Comparison of ENCODE assay signal across 29 mouse cellular contexts in the genomic region with DNA sequence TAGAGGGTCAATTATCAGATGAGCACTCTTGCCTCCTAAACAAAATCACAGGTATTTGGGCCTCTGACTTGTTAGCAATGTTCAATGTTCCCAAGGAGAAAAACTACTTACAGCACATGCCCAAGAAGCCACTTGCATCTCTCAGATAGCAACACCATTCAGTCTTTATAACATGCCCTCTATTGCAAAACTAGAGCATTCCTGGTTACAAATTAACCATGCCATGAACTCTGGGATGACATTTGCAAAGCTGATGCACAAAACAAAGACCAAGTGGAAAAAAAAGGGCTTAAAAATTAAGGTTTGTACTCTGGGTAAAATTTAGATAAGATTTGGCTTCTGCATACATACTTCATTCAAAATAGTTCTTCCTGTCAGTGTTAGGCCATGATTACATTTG. TPM values are rescaled to one million over a fixed set of nuclear protein-coding genes. Genes with fewer than 3 reads are reported as not detected.
A peak's percentile ranks its signal among the peaks of the same experiment; 100 is the strongest.
DNase-seq lines count a peak whose midpoint lies in the region; ATAC-seq and TF ChIP-seq lines count a peak whose summit lies in the region.
"Had no signal": no experiment of that assay in that cellular context is flagged by ENCODE, and none has a peak within 500 bp of the region (broad histone marks: within the 10 kb centered on the region; RNA-seq: fewer than 3 reads in every experiment).

Gene Serpina7, minus strand, starts transcription at position 160 of the 400 bp plus-strand sequence.

- DNase-seq in kidney, adult 2 months: peak; percentile 28
- no peak for DNase-seq in kidney, adult 11 months
- peak; percentile 0 for DNase-seq in kidney, postnatal 14 days
- peak in 2 of 3 experiments; percentile 1 to 2 for DNase-seq in liver, embryonic 14.5 days (ENCODE audit: low read depth in 3 of 3, low spot score in 3 of 3)
- DNase-seq in Muller cell, postnatal 12 days (ENCODE audit: inconsistent ontology term): peak; percentile 9
- DNase-seq in left cerebral cortex, adult 11 months (ENCODE audit: low spot score): no peak
- DNase-seq: adrenal gland, adult 2 months; adrenal gland, postnatal 10 days; adrenal gland, postnatal 25 days; B cell, adult 2 months; cerebellum, adult 11 months; cerebellum, adult 18-20 months; cerebellum, adult 8-10 months; cerebellum, adult 9-11 months; cerebellum, postnatal 14 days; cerebellum, postnatal 36 days; embryo, embryonic 11 days had no signal

- no peak within 1 kb of the TSS for H3K27ac ChIP-seq in kidney, adult 2 months (ENCODE audit: insufficient read depth, low read depth, low read length)
- no peak within 1 kb of the TSS for H3K27ac ChIP-seq in kidney, embryonic 16.5 days (ENCODE audit: low read length)
- H3K27ac ChIP-seq in liver, embryonic 14.5 days: no peak within 1 kb of the TSS
- H3K27ac ChIP-seq in liver, embryonic 12.5 days: no peak within 1 kb of the TSS
- H3K27ac ChIP-seq: embryonic facial prominence, embryonic 13.5 days; embryonic facial prominence, embryonic 15.5 days; forebrain, embryonic 10.5 days; forebrain, embryonic 12.5 days had no signal

- H3K9ac ChIP-seq in kidney, embryonic 16.5 days (replicated peaks; ENCODE audit: low read length): no peak within 1 kb of the TSS
- H3K9ac ChIP-seq in liver, embryonic 14.5 days (replicated peaks): no peak within 1 kb of the TSS
- no peak within 1 kb of the TSS for H3K9ac ChIP-seq in liver, embryonic 12.5 days
- H3K9ac ChIP-seq: embryonic facial prominence, embryonic 13.5 days; embryonic facial prominence, embryonic 15.5 days; forebrain, embryonic 12.5 days had no signal

- H3K4me3 ChIP-seq in kidney, adult 2 months (ENCODE audit: insufficient read depth, low read depth, low read length): no peak within 1 kb of the TSS
- H3K4me3 ChIP-seq in kidney, embryonic 16.5 days (ENCODE audit: low read length): no peak within 1 kb of the TSS
- H3K4me3 ChIP-seq in liver, embryonic 14.5 days (ENCODE audit: insufficient read depth in 1 of 2, low read depth in 2 of 2, low read length in 2 of 2): no peak within 1 kb of the TSS
- no peak within 1 kb of the TSS for H3K4me3 ChIP-seq in liver, embryonic 12.5 days
- H3K4me3 ChIP-seq: embryonic facial prominence, embryonic 13.5 days; embryonic facial prominence, embryonic 15.5 days; erythroblast, embryonic 14.5 days; forebrain, embryonic 10.5 days; forebrain, embryonic 12.5 days had no signal

- H3K36me3 ChIP-seq in kidney, adult 2 months (ENCODE audit: control insufficient read depth, insufficient read depth, low read length): no peaks in the 10 kb centered on the region
- H3K36me3 ChIP-seq in kidney, embryonic 16.5 days (ENCODE audit: insufficient read depth, low read length): no peaks in the 10 kb centered on the region
- H3K36me3 ChIP-seq in liver, embryonic 14.5 days (replicated peaks; ENCODE audit: control insufficient read depth, insufficient read depth, low read depth): no peaks in the 10 kb centered on the region
- H3K36me3 ChIP-seq in liver, embryonic 12.5 days: no peaks in the 10 kb centered on the region
- H3K36me3 ChIP-seq: embryonic facial prominence, embryonic 13.5 days; embryonic facial prominence, embryonic 15.5 days; forebrain, embryonic 10.5 days; forebrain, embryonic 12.5 days; G1E had no signal

- H3K4me1 ChIP-seq in kidney, adult 2 months (ENCODE audit: control insufficient read depth, insufficient read depth, low read length): no peaks in the 10 kb centered on the region
- no peaks in the 10 kb centered on the region for H3K4me1 ChIP-seq in kidney, embryonic 16.5 days (ENCODE audit: insufficient read depth, low read length)
- H3K4me1 ChIP-seq in liver, embryonic 14.5 days (replicated peaks; ENCODE audit: control insufficient read depth in 2 of 2, insufficient read depth in 2 of 2, low read length in 1 of 2): no peaks in the 10 kb centered on the region
- no peaks in the 10 kb centered on the region for H3K4me1 ChIP-seq in liver, embryonic 12.5 days
- H3K4me1 ChIP-seq: embryonic facial prominence, embryonic 13.5 days; embryonic facial prominence, embryonic 15.5 days; forebrain, embryonic 10.5 days; forebrain, embryonic 12.5 days had no signal

- TF ChIP-seq EP300 in liver, embryonic 14.5 days (IDR thresholded peaks at IDR 0.05; ENCODE audit: low read depth): no peak

- TF ChIP-seq CTCF in kidney, adult 2 months (conservative IDR thresholded peaks at IDR 0.05; ENCODE audit: insufficient read depth, insufficient read length, low read depth, low read length): no peak
- no peak for TF ChIP-seq CTCF in liver, embryonic 14.5 days (IDR thresholded peaks at IDR 0.05; ENCODE audit: low read depth)

- no peaks in the 10 kb centered on the region for H3K27me3 ChIP-seq in kidney, adult 2 months (replicated peaks; ENCODE audit: control insufficient read depth, insufficient read depth, low read length)
- H3K27me3 ChIP-seq in kidney, embryonic 16.5 days (ENCODE audit: insufficient read depth, low read length): no peaks in the 10 kb centered on the region
- H3K27me3 ChIP-seq in liver, embryonic 14.5 days (ENCODE audit: control insufficient read depth, insufficient read depth, low read length): no peaks in the 10 kb centered on the region
- no peaks in the 10 kb centered on the region for H3K27me3 ChIP-seq in liver, embryonic 12.5 days (replicated peaks)
- H3K27me3 ChIP-seq: CH12.LX; embryonic facial prominence, embryonic 15.5 days had no signal

- TF ChIP-seq POLR2A in kidney, adult 2 months (IDR thresholded peaks at IDR 0.05; ENCODE audit: low read depth, low read length): no peak

- H3K9me3 ChIP-seq in kidney, embryonic 16.5 days (ENCODE audit: low read length): no peaks in the 10 kb centered on the region
- no peaks in the 10 kb centered on the region for H3K9me3 ChIP-seq in liver, embryonic 14.5 days (ENCODE audit: control insufficient read depth, low read length)
- H3K9me3 ChIP-seq in liver, embryonic 12.5 days (replicated peaks): no peaks in the 10 kb centered on the region
- H3K9me3 ChIP-seq: embryonic facial prominence, embryonic 13.5 days; embryonic facial prominence, embryonic 15.5 days; forebrain, embryonic 10.5 days; forebrain, embryonic 12.5 days; G1E had no signal

- no peak within 1 kb of the TSS for H3K4me2 ChIP-seq in kidney, embryonic 16.5 days (replicated peaks; ENCODE audit: low read depth, low read length)
- H3K4me2 ChIP-seq in liver, embryonic 14.5 days (ENCODE audit: low read depth): no peak within 1 kb of the TSS
- H3K4me2 ChIP-seq in liver, embryonic 12.5 days: no peak within 1 kb of the TSS
- H3K4me2 ChIP-seq: embryonic facial prominence, embryonic 13.5 days; embryonic facial prominence, embryonic 15.5 days; forebrain, embryonic 12.5 days had no signal

- ATAC-seq in kidney, embryonic 16.5 days (ENCODE audit: low FRiP score, low TSS enrichment): no peak
- no peak for ATAC-seq in liver, embryonic 14.5 days (ENCODE audit: insufficient read depth)
- no peak for ATAC-seq in liver, embryonic 12.5 days
- ATAC-seq: CD4-positive, CD25-positive, alpha-beta regulatory T cell, adult 4 months; forebrain, embryonic 14.5 days had no signal

RNA-seq across cellular contexts. Expression of gene Serpina7, which starts in this region (rescaled TPM):
- 0.05 and 0.29 TPM in 2 replicates for polyA plus RNA-seq in kidney, adult 2 months (2012; rRNA removed)
- not detected in 2 replicates for polyA plus RNA-seq in kidney, embryonic 16.5 days (2015; fragmentation: Nextera tagmentation; extraction: Ambion mirVana)
- polyA plus RNA-seq in liver, embryonic 14.5 days (2012; rRNA removed): 1.4 and 2.6 TPM in 2 replicates
- 8.5 and 8.9 TPM in 2 replicates for polyA plus RNA-seq in liver, embryonic 14.5 days (2014; fragmentation: Nextera tagmentation; extraction: Ambion mirVana)
- 0.93 and 1.2 TPM in 2 replicates for polyA plus RNA-seq in liver, embryonic 12.5 days (2016; fragmentation: Nextera tagmentation; extraction: Ambion mirVana)
- polyA plus RNA-seq: adrenal gland, adult 2 months; CD4-positive, CD25-positive, alpha-beta regulatory T cell, adult 4 months; embryonic facial prominence, embryonic 11.5 days; embryonic facial prominence, embryonic 13.5 days; erythroblast, embryonic 14.5 days; forebrain, embryonic 10.5 days; forebrain, embryonic 12.5 days; forebrain, embryonic 14.5 days; G1E had no signal

Comparison
In these comparisons a context has a peak if more than half of its experiments do, and no peak if none do; other contexts are left out.
1. DNase-seq: peak in kidney, postnatal 14 days (single experiment), liver, embryonic 14.5 days (2 of 3) and Muller cell, postnatal 12 days (single experiment); none in kidney, adult 11 months (single experiment) and left cerebral cortex, adult 11 months (single experiment).
2. Peak in DNase-seq in kidney, adult 2 months; RNA of the gene not detected or under 1 TPM.